Mouse (Mus musculus) myocyte (in vitro differentiated cells): Measurements from ENCODE around the gene Vash2. TPM values are rescaled to one million over a fixed set of nuclear protein-coding genes. Genes with fewer than 3 reads are reported as not detected.
A peak's percentile ranks its signal among the peaks of the same experiment; 100 is the strongest.

ENCODE experiments used
- H3K27me3 ChIP-seq: one replicate; pipeline ENCODE4 v1.6.1; 2011; ENCODE audit not compliant: control insufficient read depth, insufficient read depth, insufficient read length
- H3K36me3 ChIP-seq: one replicate; pipeline ENCODE4 v1.6.1; 2011; ENCODE audit not compliant: control insufficient read depth, insufficient read depth
- H3K4me2 ChIP-seq: one replicate; pipeline ENCODE4 v1.6.1; 2011; ENCODE audit warnings: low read depth, control low read depth
- H3K4me3 ChIP-seq: one replicate; pipeline ENCODE4 v1.5.1; 2011; ENCODE audit warnings: mild to moderate bottlenecking, control low read depth, moderate library complexity
- H3K79me2 ChIP-seq: one replicate; pipeline ENCODE4 v1.6.1; 2011; ENCODE audit not compliant: control insufficient read depth, insufficient read depth
- H3ac ChIP-seq: one replicate; pipeline ENCODE4 v1.6.1; 2011; ENCODE audit not compliant: control insufficient read depth, insufficient read length
- CEBPB ChIP-seq: IDR thresholded peaks from 2 replicates; pipeline ENCODE4 v1.6.1; 2011; ENCODE audit warnings: mild to moderate bottlenecking, moderate library complexity; ENCODE audit not compliant: poor library complexity, insufficient read depth, severe bottlenecking
- E2F4 ChIP-seq: IDR thresholded peaks from one replicate; pipeline ENCODE4 v1.6.1; 2011; ENCODE audit warnings: mild to moderate bottlenecking, control low read depth, moderate library complexity; ENCODE audit not compliant: insufficient read depth
- MAX ChIP-seq: IDR thresholded peaks from one replicate; pipeline ENCODE4 v1.6.1; 2011; ENCODE audit warnings: low read depth, mild to moderate bottlenecking, control low read depth
- MYOD1 ChIP-seq, 3 experiments: IDR thresholded peaks; one replicate each; pipeline ENCODE4 v1.6.1; 2011; ENCODE audit warnings: control low read depth in 2 of 3, low read depth in 2 of 3, mild to moderate bottlenecking in 2 of 3, moderate library complexity in 1 of 3; ENCODE audit not compliant: insufficient read length in 2 of 3, control insufficient read depth in 1 of 3
- MYOG ChIP-seq, 3 experiments: IDR thresholded peaks; one replicate each; pipeline ENCODE4 v1.6.1; 2011; ENCODE audit warnings: control low read depth in 2 of 3, low read depth in 2 of 3, mild to moderate bottlenecking in 2 of 3; ENCODE audit not compliant: insufficient read length in 2 of 3, control insufficient read depth in 1 of 3, insufficient read depth in 1 of 3
- POLR2A ChIP-seq: IDR thresholded peaks from one replicate; pipeline ENCODE4 v1.6.1; 2011; ENCODE audit warnings: low read depth, mild to moderate bottlenecking, control low read depth, moderate library complexity; ENCODE audit not compliant: insufficient read length
- POLR2AphosphoS2 ChIP-seq: IDR thresholded peaks from one replicate; pipeline ENCODE4 v1.6.1; 2011; ENCODE audit warnings: low read depth, control low read depth; ENCODE audit not compliant: insufficient read length
- REST ChIP-seq: IDR thresholded peaks from one replicate; pipeline ENCODE4 v1.6.1; 2011; ENCODE audit warnings: mild to moderate bottlenecking, control low read depth, moderate library complexity; ENCODE audit not compliant: insufficient read depth, insufficient read length
- SRF ChIP-seq: IDR thresholded peaks from one replicate; pipeline ENCODE4 v1.6.1; 2011; ENCODE audit warnings: low read depth; ENCODE audit not compliant: control insufficient read depth, insufficient read length
- TCF12 ChIP-seq: IDR thresholded peaks from one replicate; pipeline ENCODE4 v1.6.1; 2011; ENCODE audit warnings: mild to moderate bottlenecking, control low read depth; ENCODE audit not compliant: poor library complexity, insufficient read depth, severe bottlenecking
- TCF3 ChIP-seq: IDR thresholded peaks from one replicate; pipeline ENCODE4 v1.6.1; 2011; ENCODE audit warnings: low read depth, control low read depth; ENCODE audit not compliant: insufficient read length
- USF1 ChIP-seq: IDR thresholded peaks from one replicate; pipeline ENCODE4 v1.6.1; 2011; ENCODE audit warnings: low read depth, mild to moderate bottlenecking, control low read depth, moderate library complexity
- polyA plus RNA-seq: library from polyadenylated mRNA; unstranded; fragments of >200 nt; fragmentation: generic; extraction: Trizol; gene quantifications from one replicate; pipeline ENCODE4 v1.2.1, GENCODE M21; 2012; ENCODE audit warnings: missing spikeins

Vash2 gene
- polyA plus RNA-seq, 1 experiment, result 20.0 TPM

DNA sequence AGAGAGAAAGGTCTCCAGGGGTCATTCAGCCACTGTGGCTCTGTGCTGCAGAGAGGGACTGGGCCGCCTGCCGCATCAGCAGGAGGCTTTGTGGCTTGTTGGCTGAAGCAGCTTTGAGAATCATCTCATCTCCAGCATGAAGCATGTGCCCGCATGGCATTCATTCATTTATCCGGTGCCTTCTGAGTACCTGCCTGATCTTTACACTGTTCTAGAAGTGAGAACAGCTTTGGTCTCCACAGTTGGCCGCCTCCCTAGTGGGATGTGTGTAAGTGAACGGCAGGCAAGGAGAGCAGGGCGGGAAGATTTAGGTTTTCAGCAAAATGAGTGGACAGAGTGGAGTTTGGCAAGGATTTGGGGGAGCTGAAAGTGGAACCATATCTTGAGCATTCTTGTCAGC is 39.3 kb downstream of the Vash2 start:
- TF ChIP-seq MAX (no peak), TCF12 (no peak), POLR2A (no peak), TCF3 (no peak), SRF (no peak), CEBPB (no peak), POLR2AphosphoS2 (no peak), MYOG (IDR thresholded peaks at IDR 0.05; ENCODE audit: control insufficient read depth in 1 of 3, insufficient read depth in 1 of 3, insufficient read length in 2 of 3, low read depth in 2 of 3) (no peak), USF1 (no peak)
- Histone ChIP-seq H3K36me3 (peaks cover 41% of the 10 kb centered on the region), H3K27me3 (no peaks in the 10 kb centered on the region), H3ac (no peak overlapping the region), H3K4me3 (no peak overlapping the region), H3K4me2 (no peak overlapping the region), H3K79me2 (no peaks in the 10 kb centered on the region)

DNA sequence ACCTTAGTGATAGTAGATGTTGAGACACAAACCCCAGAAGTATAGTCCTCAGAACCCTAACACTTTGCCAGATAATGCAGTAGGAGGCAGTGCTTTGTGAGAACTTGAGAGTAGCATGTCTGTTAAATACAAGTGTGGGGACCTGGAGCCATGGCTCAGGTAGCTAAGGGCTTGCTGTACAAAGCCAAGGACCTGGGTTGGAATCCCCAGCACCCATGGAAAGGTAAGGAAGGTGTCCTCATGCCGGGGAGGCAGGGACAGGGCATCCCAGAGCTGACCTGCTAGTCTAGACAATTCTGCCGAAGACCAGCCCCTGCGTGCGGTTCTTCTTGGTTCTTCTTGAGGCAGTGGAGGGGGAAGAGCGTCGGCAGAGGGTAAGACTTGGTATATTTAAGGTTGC is 48.9 kb downstream of the Vash2 start:
- H3K79me2 ChIP-seq, result peaks cover 9% of the 10 kb centered on the region
- no peaks in the 10 kb centered on the region for H3K27me3 ChIP-seq
- H3K4me3 ChIP-seq, result peak overlapping the region; percentile 66
- peak overlapping the region; percentile 8 for H3K4me2 ChIP-seq
- peaks cover 13% of the 10 kb centered on the region for H3K36me3 ChIP-seq
- H3ac ChIP-seq, result no peak overlapping the region
- TF ChIP-seq MYOG (IDR thresholded peaks at IDR 0.05; ENCODE audit: control insufficient read depth in 1 of 3, insufficient read depth in 1 of 3, insufficient read length in 2 of 3, low read depth in 2 of 3), result no peak
- TF ChIP-seq TCF12, result no peak
- TF ChIP-seq CEBPB, result no peak
- TF ChIP-seq SRF, result no peak
- no peak for TF ChIP-seq USF1
- no peak for TF ChIP-seq POLR2AphosphoS2
- no peak for TF ChIP-seq POLR2A
- TF ChIP-seq E2F4, result no peak
- TF ChIP-seq MAX, result no peak
- TF ChIP-seq MYOD1 (IDR thresholded peaks at IDR 0.05; ENCODE audit: control insufficient read depth in 1 of 3, insufficient read length in 2 of 3, low read depth in 2 of 3), result no peak
- no peak for TF ChIP-seq TCF3
- TF ChIP-seq REST, result no peak

DNA sequence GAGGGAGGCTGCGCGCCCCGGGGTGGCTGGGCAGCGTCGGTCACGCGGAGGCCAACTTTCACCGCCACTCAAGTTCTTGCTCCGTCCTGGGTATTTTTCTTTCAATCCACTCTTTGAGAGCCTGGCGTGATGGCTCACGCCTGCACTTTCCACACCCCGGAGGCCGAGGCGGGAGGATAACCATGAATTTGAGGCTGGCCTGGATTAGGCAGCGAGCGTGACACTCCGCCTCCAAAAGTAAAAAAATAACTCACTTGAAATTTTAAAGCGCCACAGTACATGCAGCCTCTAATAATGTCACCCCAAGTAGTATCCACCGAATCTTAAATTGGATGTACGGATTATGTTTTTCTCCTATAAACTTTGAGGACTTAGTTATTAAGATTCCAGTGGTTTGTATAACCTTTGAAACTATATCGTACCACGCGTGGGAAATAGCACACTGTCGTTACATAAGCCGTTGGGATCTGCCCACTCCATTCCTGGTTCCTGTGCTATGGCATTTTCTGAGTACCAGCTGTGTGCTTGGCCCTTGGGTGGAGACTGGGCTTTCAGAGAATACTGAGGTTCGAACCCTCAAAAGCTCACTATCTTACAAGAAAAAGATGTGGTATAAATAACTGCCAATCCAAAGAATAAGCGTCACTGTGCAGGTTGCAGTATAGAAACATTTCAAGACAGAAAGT is 49.9 kb downstream of the Vash2 start:
- no peaks in the 10 kb centered on the region for H3K27me3 ChIP-seq
- TF ChIP-seq POLR2AphosphoS2 (no peak), MAX (no peak), SRF (no peak), TCF12 (no peak), MYOD1 (IDR thresholded peaks at IDR 0.05; ENCODE audit: control insufficient read depth in 1 of 3, insufficient read length in 2 of 3, low read depth in 2 of 3) (peak in 1 of 3 experiments; percentile 20), MYOG (IDR thresholded peaks at IDR 0.05; ENCODE audit: control insufficient read depth in 1 of 3, insufficient read depth in 1 of 3, insufficient read length in 2 of 3, low read depth in 2 of 3) (peak in 1 of 3 experiments; percentile 11), TCF3 (no peak), REST (no peak), POLR2A (no peak), USF1 (no peak), E2F4 (no peak), CEBPB (0 out of 2 replicates have a peak, but pooled peaks have one; percentile 1)
- H3K79me2 ChIP-seq, result peaks cover 9% of the 10 kb centered on the region
- peak overlapping the region; percentile 85 for H3K4me2 ChIP-seq
- peak overlapping the region; percentile 91 for H3ac ChIP-seq
- peaks cover 6% of the 10 kb centered on the region for H3K36me3 ChIP-seq
- peak overlapping the region; percentile 66 for H3K4me3 ChIP-seq

DNA sequence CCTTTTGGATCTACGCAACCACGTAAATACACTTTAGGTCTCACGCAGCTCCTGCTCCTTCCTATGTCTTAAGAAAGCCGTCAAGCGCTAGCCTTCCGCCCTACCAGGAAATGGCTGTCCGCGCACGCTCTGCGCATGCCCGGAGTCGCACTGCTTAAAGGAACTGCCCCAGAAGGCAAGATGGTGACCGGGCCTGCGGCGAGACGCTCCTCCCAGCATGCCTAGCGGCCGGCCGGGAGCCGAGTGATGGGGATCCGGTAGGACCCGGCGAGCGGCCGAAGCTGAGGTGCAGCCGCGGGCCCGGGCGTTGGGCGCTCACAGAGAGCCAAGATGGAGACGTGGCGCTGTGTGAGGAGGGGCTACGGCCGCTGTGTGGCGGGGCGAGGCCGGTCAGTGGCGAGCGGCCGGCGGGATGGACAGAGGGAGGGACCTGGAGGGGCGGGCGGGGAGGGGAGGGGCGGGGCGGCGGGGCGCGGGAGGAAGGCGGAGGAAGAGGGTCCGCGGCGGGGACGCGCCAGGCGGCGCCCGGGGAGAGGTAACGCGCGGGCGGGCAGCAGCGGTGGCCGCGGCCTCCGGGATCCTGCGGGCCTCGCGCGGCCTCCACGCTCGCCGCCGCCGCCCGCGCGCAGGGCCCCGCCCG is 50.6 kb downstream of the Vash2 start:
- no peak for TF ChIP-seq REST
- no peak for TF ChIP-seq TCF12
- peak in 1 of 3 experiments; percentile 6 for TF ChIP-seq MYOD1 (IDR thresholded peaks at IDR 0.05; ENCODE audit: control insufficient read depth in 1 of 3, insufficient read length in 2 of 3, low read depth in 2 of 3)
- TF ChIP-seq SRF, result peak; percentile 90
- TF ChIP-seq CEBPB, result no peak
- peak; percentile 76 for TF ChIP-seq POLR2A
- TF ChIP-seq POLR2AphosphoS2, result peak; percentile 29

More for the DNA sequence above, 50.6 kb downstream of the Vash2 start:
- H3K27me3 ChIP-seq, result no peaks in the 10 kb centered on the region
- peak overlapping the region; percentile 66 for H3K4me3 ChIP-seq
- peaks cover 9% of the 10 kb centered on the region for H3K79me2 ChIP-seq
- peak overlapping the region; percentile 94 for H3K4me2 ChIP-seq
- H3K36me3 ChIP-seq, result peaks cover 4% of the 10 kb centered on the region
- H3ac ChIP-seq, result peak overlapping the region; percentile 91
